Mouse (Mus musculus): Measurements from ENCODE around the gene Themis.

The Themis gene

DNA sequence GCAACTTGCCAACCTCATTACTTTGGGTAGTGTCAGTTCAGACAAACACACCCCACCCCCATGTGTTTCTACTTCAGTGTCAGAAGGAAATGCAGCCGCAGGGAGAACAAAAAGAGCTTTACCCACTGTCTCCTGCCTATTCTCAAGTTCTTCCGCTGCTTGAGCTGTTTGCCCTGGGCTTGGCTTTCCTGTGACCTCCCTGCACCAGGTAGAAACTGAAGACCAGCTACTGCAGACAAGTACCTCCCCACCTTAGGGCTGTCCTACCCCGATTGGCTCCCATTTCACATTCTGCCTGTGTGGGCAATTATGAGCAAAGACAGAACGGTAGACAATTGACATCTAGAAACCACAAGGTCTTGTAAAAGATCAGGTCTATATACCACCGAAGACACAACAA is at the start of gene Themis:
Gene Themis (plus strand): TSS at position 100 of the 400 bp plus-strand sequence.
- DNase-seq (ENCODE audit: low spot score in 2 of 2) = no peak

GRCm38 (mm10) chr10:28619415-28619814 is 48.7 kb upstream of the Themis start:
- no peak for DNase-seq (ENCODE audit: low spot score in 2 of 2)

DNA sequence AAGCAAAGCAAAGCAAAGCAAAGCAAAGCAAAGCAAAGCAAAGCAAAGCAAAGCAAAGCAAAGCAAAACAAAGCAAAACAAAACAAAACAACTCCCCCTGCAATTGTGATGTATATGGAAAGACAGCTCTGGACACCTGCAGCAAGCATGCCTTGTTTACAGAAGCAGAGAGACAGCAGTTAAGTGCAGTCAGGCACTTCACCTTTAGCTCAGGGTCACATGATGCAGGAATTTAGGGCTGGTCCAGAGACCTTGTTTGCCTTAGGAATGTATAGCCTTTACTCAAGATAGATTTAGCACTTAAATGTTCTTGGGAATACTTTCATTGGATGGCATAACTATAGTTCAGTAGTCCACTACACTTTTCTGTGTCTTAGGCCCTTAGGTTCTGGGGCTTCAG is 32.1 kb upstream of the Themis start:
- no peak for DNase-seq (ENCODE audit: low spot score in 2 of 2)

GRCm38 (mm10) chr10:28641887-28642286 is 26.3 kb upstream of the Themis start:
- no peak for DNase-seq (ENCODE audit: low spot score in 2 of 2)

GRCm38 (mm10) chr10:28647855-28648254 is 20.3 kb upstream of the Themis start:
- DNase-seq (ENCODE audit: low spot score in 2 of 2) = no peak

- DNase-seq (ENCODE audit: low spot score in 2 of 2) = no peak
These were observed 18.9 kb upstream of the Themis start for GRCm38 (mm10) chr10:28649109-28649899.

DNA sequence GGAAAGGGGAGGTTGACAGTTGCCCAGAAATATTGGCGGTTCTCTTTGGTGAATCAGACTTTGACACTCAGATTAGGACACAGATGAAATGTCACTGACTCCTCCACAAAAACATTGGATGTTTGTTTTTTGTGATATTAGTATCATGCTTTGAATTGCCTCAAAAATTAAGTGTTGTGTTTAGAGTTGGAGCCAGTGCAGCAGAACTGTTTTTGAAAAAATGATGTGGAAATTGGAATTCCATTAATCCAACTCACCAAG is 18.3 kb upstream of the Themis start:
- no peak for DNase-seq (ENCODE audit: low spot score in 2 of 2)

- DNase-seq (ENCODE audit: low spot score in 2 of 2) = no peak
These were observed 16.2 kb upstream of the Themis start for GRCm38 (mm10) chr10:28651910-28652309.

DNA sequence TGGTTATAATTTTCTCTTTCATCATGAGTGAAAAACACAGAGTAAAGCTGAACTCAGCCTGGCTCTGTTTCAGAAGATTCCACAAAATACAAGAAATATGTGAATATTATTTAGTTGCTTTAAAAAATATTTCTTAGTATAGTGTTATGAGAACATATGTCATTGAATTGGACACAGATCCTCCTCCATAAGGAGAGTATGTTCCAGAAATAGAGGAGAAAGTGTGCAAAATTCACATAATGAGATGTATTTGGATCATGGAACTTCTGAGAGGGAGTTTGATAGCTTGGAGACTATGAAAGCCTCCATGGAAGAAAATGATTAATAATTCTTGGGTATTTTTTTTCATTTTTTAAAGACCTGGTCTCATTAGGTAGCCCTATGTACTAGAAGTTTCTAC is 13.4 kb upstream of the Themis start:
- no peak for DNase-seq (ENCODE audit: low spot score in 2 of 2)

DNA sequence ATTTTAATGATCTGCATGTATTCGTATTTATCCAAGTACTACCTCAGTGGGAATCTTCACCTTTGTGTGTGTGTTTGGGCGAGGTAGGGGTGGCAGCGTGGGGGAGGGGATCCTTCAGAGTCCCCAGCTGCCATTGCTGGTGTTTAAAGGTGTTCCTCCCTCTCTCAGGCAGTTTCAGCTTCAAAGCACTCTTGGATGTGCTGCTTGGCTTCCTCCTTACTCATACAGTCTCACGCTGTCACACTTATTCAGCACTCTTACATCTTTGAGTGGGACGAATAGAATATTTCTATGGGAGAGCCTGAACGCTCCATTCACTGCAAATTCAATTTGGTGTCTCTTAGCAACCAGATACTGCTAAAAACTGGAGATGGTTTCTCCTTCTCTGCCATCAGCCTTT is 3.0 kb upstream of the Themis start:
- DNase-seq (ENCODE audit: low spot score in 2 of 2) = no peak

DNA sequence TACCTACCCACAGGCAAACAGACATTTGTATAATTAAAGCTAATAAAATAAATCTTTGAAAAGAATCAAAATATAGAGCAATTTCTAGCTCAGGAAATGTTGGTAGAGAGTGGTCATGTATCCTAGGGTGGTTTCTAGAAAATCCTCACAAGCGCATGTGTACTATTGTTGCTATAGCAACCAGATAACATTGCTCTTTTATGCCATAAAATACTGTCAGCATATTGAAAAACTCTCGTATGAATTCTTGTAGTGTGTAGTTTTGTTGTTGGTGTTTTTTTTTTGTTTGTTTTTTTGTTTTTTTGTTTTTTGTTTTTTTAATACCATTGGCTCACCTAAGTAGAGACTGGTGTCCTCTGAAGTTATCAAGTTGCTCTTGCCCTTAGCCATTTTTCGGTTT is 5.8 kb downstream of the Themis start:
- no peak for DNase-seq (ENCODE audit: low spot score in 2 of 2)

DNA sequence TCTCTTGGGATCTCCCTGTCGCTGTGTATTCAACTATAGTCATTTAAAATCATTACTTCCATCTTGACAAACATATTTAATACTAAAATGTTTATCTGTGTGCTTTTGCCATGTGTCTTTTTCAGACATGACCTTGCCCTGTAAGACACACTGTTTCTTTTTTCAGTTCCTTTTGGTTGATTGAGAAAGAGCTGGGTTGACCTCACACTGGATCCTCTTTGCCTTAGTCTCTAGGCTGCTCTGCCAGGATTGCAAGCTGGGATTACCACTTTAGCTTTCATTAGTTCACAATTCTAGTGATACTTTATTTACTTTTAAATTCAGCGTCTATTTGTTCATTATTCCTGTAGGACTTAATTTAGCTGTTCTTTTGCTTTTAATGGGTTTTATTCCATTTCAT is 7.2 kb downstream of the Themis start:
- no peak for DNase-seq (ENCODE audit: low spot score in 2 of 2)

GRCm38 (mm10) chr10:28694981-28695380 is 26.8 kb downstream of the Themis start:
- DNase-seq (ENCODE audit: low spot score in 2 of 2) = no peak

DNA sequence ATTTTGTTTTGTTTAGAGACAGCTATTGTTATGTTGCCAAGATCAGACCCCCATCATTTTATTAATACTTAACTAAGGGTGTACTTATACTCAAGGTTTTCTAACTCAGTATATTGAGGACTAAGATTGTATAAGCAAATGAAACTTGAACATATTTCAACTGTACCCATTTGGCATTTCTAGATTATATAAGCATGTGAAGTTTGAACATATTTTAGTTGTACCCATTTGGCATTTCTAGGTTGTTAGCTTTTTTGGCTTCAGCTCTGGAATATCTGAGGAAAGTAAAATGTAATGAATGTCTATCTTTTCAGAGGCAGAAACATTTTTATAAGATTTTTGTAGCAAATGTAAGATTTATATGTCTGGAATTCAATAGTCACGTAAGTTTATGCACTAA is 27.9 kb downstream of the Themis start:
- no peak for DNase-seq (ENCODE audit: low spot score in 2 of 2)

- no peak for DNase-seq (ENCODE audit: low spot score in 2 of 2)
These were observed 30.0 kb downstream of the Themis start for GRCm38 (mm10) chr10:28698175-28698574.

GRCm38 (mm10) chr10:28721828-28722227 is 53.7 kb downstream of the Themis start:
- DNase-seq (ENCODE audit: low spot score in 2 of 2) = no peak

GRCm38 (mm10) chr10:28723266-28723665 is 55.1 kb downstream of the Themis start:
- DNase-seq (ENCODE audit: low spot score in 2 of 2) = no peak

DNA sequence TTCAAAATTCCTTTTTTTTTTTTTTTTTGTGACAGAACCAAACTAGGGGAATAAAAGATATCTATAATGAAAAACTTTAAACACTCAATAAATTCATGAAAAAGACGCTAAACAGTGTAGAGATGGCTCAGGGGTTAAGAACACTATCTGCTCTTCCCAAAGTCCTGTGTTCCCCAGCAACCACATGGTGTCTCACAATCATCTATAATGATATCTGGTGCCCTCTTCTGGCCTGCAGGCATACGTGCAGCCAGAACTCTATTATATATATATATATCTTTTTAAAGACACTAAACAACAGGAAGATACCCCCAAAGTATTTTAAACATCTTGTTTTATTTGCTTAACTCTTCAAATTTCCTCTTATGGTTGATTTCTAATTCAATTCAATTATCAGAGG is 62.0 kb downstream of the Themis start:
- no peak for DNase-seq (ENCODE audit: low spot score in 2 of 2)

- DNase-seq (ENCODE audit: low spot score in 2 of 2) = no peak
These were observed 69.8 kb downstream of the Themis start for GRCm38 (mm10) chr10:28737953-28738352.

DNA sequence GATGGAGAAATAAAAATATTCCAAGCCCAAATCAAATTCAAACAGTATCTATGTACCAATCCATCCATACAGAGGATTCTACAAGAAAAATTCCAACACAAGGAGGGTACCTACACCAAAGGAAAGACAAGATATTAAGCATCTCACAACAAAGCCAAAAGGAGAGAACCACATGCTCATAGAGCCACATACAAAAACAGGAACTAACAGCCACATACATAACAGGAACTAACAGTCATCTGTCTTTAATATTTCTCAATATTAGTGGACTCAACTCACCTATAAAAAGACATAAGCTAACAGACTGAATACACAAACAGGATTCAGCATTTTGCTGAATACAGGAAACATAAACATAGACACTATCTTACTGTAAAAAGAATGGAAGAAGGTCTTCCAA is 78.3 kb downstream of the Themis start:
- no peak for DNase-seq (ENCODE audit: low spot score in 2 of 2)

DNA sequence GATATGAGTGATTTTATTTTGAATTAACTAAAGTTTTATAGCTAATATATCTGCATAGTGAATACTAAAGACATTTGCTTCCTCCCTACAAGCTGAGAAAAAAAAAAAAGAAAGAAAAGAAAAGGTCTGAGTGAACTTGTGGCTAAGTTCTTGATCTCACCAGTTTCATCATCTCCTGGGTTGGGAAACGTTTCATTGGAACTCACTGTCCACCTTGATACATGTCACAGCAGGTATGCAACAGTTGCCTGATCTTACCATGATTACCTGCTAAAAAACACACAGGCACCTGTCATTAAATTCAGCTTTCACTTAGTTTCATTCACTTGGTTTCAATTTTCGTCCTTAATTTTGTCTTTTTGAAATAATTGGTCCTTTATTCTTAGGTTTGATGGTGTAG is 85.2 kb downstream of the Themis start:
- DNase-seq (ENCODE audit: low spot score in 2 of 2) = no peak

DNA sequence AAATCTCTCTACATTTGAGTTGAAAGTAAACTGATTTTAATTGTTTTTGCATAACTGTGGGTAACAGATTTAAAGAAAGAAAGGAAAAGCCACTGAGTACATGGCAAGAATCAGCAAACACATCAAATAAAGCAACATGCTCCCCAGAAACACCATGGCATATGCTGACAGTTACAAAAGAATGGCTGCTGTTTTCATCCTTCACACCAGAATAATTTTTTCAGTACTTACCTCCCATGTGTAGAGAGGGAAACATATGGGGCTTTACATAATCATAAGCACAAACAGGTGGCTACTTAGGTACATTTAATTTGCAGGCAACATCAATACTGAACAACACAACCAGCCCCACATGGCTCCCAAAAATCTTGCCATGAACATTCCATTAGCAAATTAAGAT is 86.8 kb downstream of the Themis start:
- no peak for DNase-seq (ENCODE audit: low spot score in 2 of 2)

DNA sequence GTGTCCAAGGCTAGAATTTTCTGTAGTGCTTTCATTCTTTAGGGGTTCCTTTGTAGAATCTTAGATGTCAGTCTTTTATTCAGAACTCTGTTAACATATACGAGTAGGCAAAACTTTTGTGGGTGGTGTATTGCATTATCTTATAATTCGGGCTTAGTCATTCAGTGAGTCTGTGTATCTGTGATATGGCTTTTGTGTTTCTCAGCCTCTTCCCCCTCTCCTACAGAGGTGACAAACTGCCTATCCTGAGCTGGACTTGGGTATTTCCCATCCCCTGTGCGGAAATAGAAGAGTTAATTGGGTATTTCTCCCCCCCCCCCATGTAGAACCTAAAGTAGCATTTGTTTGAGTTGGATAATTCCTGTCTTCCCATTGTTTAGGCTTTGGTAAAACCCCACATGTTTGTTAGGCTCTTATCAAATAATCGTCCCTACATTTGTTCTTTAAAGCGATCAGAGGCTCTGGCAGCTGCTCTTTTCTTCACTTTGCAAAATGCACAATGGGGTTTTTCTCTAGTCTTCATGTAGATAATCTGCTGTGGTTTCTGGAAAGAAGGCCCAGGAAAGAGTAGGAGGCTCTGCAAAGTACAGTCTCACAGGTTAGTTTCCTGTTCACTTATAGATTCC is 108.7 kb downstream of the Themis start:
- DNase-seq (ENCODE audit: low spot score in 2 of 2) = no peak

- DNase-seq (ENCODE audit: low spot score in 2 of 2) = no peak
These were observed 131.3 kb downstream of the Themis start for GRCm38 (mm10) chr10:28799469-28799868.
